Mouse (Mus musculus) kidney, postnatal 25 days (tissue): ENCODE results near the gene Picalm.

Experiments
- DNase-seq, 2 experiments: peaks; one replicate each; pipeline ENCODE4 v3.0.0; 2021; ENCODE audit warnings: mixed read lengths in 2 of 2

The Picalm gene

GRCm38 (mm10) chr7:90218122-90218521 lies 88.1 kb downstream of the Picalm start:
- no peak for DNase-seq

- no peak for DNase-seq
These were observed 91.5 kb downstream of the Picalm start for GRCm38 (mm10) chr7:90221487-90221886.

GRCm38 (mm10) chr7:90228075-90228474 lies 98.1 kb downstream of the Picalm start:
- no peak for DNase-seq

- peak in 1 of 2 experiments; percentile 42 for DNase-seq
These were observed 98.9 kb downstream of the Picalm start for GRCm38 (mm10) chr7:90228884-90229283.

- DNase-seq, result no peak
These were observed 101.4 kb downstream of the Picalm start for GRCm38 (mm10) chr7:90231431-90231830.

GRCm38 (mm10) chr7:90233921-90234320 lies 103.9 kb downstream of the Picalm start:
- DNase-seq, result no peak

GRCm38 (mm10) chr7:90236289-90236905 lies 106.4 kb downstream of the Picalm start:
- no peak for DNase-seq

GRCm38 (mm10) chr7:90243151-90243550 lies 113.1 kb downstream of the Picalm start:
- no peak for DNase-seq

- DNase-seq, result no peak
These were observed 113.6 kb downstream of the Picalm start for GRCm38 (mm10) chr7:90243643-90244042.

GRCm38 (mm10) chr7:90252946-90253345 lies 122.9 kb downstream of the Picalm start:
- peak in 1 of 2 experiments; percentile 18 for DNase-seq

- DNase-seq, result no peak
These were observed 128.7 kb downstream of the Picalm start for GRCm38 (mm10) chr7:90258701-90259100.

- DNase-seq, result no peak
These were observed 129.9 kb downstream of the Picalm start for GRCm38 (mm10) chr7:90259899-90260298.

- DNase-seq, result no peak
These were observed 132.0 kb downstream of the Picalm start for GRCm38 (mm10) chr7:90261902-90262599.
